Mouse (Mus musculus) spleen, adult 18-20 months (tissue): ENCODE results near the gene Galnt2.

Source experiments
- DNase-seq, 2 experiments: peaks; one replicate each; pipeline ENCODE4 v3.0.0; 2022; ENCODE audit warnings: mixed read lengths in 2 of 2

The Galnt2 gene

DNA sequence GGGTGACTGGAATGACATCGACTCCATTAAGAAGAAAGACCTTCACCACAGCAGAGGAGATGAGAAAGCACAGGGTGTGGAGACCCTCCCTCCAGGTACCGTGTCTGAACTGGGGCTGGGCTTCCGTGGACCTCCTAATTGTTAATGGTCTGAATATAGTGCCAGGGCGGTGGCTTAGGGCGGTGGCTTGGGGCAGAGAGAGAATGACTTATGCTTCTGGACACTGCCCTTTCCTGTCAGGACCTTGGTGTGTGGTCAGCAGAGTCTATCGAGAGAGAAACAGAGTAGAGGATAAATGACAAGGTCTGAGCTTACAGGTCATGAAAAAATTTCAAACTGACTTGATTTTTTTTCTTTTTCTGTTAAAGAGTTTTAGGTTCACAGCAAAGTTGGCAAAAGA, 64.2 kb downstream of the Galnt2 start:
- no peak for DNase-seq

DNA sequence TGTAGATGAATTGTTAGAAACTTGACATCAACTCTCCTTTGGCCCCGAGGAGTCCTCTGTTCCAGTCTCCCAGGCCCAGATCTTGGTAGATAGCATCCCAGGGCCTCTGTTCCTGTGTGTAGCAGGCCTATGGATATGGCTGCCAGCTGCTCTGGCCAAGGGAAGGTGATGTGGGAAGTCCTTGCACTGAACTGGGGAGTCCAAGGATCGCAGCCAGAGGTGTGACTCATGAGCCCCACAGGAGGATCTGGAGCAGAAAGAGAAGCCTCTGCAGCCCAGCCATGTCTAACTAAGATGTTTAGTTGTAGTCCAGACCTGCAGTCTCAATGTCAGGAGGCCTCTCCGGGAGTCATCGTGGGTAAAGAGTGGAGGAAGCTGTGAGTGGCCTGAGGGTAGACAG, 70.3 kb downstream of the Galnt2 start:
- DNase-seq = no peak

DNA sequence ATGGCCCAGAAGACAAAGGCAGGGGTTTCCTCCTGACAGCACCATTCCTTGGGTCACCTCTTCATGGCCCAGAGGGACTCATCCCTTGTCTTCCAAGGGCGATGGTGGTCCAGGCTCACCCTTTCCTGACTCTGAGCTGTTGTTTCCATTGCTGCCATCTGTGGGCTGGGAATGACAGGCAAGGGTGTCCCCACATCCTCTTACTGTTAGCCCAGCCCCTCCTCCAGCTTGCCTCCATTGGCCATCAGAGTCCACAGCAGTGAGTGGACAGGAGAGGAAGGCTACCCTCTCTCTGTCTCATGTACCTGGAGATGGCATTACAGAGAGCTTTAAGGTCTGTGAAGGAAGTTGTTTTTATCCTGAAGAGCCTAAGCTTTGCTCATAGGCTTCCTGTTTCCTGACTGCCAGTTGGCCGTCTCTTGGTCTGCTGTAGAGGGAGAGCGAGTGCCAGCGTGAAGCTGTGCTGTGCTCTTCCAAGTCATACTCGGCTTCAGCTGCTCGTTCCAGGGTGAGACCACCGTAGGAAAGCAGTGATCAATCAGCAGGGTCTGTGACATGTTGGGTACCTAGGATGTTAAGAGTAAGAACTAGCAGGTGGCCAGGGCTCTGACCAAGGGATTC, 70.9 kb downstream of the Galnt2 start:
- no peak for DNase-seq

DNA sequence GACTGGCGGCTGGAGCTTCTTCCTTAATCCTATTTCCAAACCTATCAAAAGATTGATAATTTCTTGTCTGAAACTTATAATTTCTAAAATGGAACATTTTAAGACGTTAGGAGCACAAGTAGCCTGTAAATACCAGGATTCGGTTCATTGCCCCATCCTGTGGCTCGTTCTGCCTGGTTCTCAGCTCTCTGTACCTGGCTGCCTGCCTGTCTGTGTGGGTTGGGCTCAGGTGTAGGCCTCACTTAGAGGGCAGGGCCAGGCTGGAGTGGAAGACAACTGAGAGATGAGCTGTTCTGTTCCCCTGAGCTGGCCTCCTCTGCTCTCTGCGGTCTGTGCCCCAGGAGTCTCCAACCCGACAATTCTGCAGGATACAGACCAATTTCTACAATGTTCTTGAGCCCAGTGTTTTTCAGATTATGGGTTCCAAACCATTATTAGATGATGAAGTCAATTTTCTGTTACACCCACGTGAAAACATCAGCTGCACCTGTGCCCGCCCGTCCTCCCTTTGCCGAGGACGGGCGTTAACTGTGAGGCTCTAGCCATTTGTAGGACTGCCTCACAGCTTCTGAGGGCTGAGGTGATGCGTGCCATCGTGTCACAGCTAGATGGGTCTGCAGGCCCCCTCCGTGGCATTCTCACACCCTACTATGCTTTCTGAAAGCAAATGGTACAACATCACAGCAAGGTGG, 72.2 kb downstream of the Galnt2 start:
- no peak for DNase-seq

DNA sequence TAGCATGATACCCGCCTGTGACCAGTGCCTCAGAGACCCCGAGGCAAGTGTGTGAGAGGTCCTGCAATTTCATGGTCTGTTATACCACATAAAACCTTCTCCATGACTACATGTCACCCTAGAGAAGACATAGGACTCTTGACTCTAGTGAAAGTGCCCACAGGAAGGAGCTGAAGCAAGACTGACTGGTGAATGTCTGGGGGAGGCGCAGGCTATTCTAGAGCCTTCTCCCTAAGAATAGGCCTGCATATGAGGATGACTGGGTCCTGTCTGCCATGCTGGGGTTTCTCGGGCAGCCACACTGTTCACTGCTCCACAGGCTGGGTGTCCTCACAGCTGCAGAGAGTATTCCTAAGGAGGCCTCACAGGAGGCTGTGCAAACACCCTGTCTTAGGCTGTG, 73.0 kb downstream of the Galnt2 start:
- no peak for DNase-seq

DNA sequence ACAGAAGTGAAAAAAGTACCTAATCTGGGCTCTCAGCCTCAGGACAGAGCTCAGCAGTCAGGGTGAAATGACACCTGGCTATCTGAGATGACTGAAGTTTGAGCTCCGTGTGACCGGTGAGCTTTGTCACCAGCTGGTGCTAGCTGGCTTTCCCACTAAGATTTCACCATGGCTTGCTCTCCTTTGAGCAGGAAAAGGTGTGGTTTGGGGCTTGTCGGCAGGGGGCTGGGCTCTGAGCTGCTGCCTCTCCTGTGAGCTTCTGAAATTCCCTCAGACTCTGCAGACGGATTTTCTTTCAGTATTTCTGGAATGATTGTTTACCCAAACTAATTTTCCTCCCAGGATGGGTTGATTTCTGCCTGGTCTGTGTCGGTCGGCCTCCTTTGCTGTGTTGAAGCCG, 75.4 kb downstream of the Galnt2 start:
- no peak for DNase-seq

DNA sequence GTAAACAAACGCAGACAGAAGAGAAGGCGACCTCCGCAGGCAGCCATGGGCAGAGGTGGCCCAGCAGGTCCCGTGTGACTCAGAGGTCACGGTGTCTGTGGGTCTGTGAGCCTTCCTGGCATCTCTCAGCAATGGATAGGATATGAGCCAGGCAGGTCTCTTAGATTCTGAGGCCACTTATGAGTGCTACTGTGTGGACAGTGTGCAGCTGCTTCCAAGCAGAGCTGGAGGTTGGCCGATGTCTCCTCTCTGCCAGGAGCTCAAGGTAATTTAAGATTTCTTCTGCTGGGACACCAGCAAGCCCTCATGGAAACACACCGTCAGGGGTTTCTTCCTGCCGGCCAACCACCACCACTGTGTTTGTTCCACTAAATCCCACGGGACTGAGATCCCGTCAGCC, 76.5 kb downstream of the Galnt2 start:
- no peak for DNase-seq

DNA sequence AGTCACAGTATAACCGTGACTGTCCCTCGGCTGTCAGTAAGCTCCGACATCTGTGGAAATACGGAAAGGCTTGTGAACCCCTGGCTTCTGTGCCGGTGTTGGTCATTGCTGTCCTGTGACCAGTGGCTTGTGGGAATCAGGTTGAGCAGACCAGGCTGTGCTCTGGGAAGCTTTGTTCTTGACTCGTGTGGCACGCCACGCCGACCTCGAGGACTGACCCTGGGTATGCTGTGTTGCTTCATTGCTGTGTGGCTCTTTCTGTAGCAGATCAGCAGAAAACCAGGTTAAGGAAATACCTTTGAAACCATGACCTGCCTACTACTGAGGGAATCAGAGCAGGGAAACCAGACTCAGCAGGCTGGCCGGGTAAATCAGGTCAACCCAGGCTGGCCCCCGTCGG, 79.3 kb downstream of the Galnt2 start:
- DNase-seq = no peak

DNA sequence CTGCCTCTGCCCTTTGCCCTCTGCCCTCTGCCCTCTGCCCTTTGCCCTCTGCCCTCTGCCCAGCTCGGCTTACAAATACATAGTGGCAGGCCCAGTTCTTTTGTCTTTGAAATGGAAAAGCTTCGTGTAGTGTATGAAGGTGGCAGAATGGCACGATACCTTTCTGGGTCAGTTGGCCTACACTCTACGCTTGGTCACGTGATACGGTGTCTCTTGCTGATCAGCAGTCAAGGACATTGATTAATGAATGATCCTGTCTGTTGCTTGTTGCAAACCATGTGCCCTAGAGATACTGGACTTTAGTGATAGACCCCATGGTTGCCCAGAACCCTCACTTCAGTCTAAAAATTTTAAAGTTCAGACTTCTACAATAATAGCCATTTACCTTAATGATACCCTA, 79.9 kb downstream of the Galnt2 start:
- DNase-seq = no peak

DNA sequence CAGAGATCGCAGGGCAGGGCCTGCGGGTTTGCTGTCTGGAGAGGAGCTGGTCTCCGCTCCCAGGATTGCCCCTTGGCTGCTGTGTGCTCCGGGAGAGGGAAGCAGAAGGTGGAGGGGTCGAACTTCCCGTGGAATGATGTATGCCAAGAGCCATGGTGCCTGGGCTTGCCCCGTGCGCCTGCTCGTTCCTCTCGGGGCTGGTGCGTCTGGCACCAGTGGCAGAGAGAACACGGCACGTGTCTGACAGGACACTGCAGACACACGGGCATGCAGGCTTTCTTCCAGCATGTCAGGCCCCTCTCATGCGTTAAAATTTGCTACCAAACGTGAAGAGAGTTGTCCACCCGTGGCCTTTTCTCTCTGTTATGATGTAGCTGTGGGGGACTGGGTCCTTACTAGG, 80.5 kb downstream of the Galnt2 start:
- no peak for DNase-seq

DNA sequence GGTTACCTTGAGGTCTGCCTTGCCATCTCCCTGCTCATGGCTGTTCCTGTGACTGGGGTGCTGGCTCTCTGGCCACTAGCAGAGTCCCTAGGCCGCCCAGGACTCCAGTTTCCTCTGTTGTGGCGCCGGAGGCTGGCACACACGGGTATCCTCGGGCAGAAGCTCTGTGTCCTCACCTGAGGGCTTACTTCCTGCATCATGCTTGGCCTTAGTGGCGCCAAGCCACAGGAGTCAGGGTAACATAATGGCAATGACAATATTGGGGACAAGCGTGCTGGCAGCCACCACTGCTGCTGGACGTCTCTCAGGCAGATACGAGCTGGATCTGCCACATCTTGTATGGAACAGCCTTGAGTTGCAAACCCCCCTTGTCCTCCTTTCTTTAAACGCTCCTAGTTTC, 81.0 kb downstream of the Galnt2 start:
- no peak for DNase-seq

DNA sequence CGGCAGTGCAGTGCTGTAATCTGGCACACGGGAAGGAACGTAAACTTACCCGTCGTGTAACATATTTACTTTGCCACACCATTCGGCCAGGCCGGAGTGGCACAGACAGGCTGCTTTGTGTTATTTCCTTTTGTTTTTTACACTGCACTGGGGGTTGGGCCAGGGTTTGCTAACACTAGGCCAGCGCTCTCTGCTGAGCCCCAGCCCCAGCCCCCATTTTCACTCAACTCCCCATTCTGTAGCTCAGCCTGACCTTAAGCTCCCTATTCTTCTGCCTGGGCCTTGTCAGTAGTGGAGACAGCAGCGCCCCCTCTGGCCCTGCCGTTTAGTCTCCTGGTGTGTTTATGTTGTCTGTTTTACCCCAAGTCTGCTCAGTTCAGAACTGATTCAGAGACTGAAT, 83.6 kb downstream of the Galnt2 start:
- DNase-seq = no peak

DNA sequence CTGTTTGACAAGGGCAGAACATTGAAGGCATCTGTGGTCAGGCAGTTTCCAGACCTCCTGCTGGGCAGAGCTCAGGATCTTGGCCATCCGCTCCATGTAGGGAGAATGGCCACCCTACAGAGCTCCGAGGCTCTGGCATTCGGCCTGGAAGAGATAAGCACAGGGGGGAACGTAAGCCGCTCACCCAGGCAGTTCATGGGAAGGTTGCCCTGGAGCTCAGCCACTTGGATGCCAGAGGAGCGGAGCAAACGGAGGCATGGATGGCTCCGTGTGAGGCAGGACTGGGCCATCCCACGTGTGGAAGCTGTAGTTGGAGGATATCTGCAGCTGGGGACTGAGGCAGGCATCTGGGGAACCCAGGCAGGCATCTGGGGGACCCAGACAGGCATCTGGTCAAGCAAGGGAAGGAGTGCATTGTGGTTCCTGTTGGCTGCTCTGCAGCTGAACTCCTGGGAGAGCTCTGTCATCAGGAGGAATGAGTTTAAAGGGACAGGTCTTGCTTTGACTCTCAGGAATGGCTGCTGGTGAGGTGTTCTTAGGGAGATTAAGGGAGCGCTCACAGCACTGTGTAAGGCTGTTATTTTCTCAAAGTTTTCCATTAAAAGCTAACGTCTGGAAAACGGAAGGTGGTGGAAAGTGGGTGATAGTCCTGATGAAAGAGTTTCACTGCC, 85.4 kb downstream of the Galnt2 start:
- no peak for DNase-seq

DNA sequence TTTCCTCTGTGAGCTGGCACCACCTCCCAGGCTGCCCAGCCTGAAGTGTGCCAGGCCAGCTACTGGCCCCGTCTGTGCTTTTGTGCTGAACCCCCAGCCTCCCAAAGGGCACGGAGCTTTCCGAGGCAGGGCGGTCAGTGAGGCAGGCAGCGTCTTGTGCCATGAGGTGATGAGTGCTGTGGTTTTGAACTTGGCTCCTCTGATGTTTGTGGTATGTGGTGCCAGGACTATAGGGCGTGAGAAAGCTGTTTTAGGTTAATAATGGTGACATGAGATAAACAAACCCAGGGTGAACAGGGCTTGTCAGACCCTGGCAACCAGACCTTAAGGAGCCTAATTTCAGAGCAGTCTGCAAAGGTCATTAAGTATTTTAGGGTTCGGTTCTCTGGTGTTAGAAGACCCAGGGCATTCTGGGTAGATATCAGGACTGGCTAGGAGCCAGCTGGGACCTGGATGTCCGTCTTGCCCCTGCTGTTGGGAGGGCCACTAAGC, 86.0 kb downstream of the Galnt2 start:
- DNase-seq = no peak

DNA sequence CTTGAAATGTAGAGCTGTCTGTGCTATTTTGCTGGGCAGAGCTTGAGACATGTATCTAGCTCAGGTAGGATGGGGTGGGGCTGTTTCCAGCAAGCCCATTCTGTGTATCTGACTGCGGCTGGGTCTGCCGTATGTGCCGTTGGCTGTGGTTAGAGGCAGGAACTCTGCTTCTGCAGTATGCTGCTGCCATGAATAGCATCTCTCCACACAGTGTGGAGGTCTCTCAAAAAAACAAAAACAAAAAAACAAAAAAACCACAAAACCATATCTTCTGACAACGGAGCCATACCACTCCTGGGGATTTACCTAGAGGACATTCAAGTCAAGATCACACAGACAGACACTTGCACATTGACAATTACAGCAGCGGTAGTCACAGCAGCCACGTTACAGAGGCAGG, 86.6 kb downstream of the Galnt2 start:
- no peak for DNase-seq

DNA sequence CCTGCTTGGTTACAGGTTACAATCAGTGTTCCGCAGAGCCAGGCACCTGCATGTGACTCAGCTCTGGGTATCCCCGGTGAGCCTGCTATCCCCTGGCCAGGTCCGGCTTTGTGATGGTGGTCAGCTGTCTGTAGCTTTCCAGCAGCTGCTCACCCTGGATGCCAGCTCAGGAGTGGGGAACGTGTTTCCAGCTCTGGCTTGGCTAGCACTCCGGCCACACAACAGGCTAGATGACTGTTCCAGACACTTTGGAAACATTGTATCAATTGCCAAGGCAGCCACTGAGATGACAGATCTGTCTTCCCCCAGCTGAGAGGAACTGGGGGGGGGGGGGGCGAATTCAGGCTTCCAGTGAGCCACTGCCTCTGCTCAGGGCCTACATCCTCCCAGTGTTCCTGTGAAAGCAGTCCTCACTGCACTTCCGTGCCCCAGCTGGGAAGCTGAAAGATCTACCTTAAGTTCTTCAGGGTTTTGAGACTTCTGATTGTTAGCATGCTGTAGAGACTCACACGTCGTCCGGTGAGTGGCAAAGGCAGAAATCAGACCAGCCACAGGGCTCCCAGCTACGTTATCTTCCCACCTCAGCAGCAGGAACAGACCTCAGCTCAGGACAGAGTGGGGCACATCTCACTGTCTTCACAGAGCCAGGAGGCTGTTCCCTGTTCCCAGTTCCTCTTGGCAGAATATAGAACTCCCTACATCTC, 87.6 kb downstream of the Galnt2 start:
- no peak for DNase-seq

DNA sequence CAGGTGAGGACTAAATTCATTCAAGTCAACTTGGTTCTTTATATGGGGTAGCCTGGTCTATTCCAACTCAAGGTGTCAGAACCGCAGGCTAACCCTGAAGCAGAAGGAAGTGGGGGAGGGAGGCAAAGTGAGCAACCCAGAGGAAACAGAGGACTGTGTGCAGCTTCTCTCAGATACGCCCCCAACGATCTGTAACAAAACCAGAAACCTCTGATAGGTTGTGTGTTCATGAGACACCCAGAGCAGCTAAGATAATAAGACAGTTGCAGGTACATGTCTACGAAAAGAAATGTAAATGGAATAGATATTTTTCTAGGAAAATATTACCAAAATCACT, 88.1 kb downstream of the Galnt2 start:
- DNase-seq = no peak

DNA sequence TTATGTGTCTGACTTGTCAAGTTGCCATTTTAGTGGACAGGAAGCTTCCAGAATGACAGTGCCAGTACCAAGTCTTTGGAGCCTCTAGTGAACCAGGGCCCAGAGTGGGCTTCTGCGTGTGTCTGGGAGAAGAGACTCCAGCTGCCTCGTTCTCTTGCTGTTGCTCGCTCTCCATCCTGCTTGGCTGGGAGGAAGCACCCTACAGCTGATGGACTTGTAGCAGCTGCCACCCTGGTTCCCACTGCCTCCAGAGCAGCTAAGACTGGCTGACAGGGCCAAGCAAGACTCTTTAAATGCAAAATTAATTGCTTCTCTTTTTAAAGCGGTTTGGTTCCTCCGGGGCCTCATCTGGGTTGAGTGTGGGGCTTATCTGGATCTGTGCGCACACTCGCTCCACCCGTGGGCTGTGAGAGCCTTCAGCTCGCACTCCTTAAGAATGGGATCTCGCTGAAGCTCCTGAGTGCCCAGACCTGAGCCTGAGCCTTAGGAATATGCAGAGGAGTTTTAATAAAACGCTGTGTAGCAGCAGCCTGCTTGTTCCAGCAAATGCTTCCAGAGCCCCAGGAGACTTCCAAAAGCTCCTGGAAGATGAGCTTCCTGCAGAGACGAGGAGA, 90.1 kb downstream of the Galnt2 start:
- DNase-seq = no peak

DNA sequence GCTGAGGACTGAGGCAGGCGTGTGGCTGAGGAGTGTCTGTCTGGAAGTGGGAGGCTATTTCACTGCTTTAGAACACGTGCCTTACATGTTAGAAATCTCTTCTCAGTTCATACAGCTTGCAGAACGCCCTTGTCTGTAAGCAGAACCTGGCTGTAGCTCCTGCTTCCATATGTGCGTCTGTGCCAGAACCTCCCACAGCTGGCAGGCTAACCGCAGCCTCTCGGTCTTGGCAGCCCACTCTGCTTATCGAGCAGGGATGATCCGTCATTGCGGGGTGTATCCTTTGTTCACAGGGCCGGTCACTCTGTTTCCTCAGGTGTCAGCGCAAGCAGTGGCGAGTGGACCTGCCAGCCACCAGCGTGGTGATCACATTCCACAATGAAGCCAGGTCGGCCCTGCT, 92.2 kb downstream of the Galnt2 start:
- DNase-seq = no peak

DNA sequence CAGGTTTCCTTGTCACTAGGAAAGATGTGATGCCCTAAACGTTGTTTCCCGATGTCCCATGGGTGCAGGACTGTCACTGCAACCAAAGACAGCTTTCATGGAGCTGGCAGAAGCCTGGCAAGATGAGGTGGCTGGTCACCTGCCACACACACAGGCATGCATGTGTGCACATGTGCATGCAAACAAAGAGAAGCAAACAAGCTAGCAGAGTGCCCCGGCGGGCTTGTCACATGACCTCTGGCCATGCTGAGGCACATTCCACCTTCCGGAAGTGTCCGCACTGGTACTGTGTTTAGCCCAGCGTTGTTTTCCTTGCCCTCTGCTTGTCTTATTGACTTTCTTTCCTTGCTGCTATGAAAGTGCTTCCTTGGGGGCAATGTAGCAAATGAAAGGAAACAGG, 97.1 kb downstream of the Galnt2 start:
- no peak for DNase-seq

DNA sequence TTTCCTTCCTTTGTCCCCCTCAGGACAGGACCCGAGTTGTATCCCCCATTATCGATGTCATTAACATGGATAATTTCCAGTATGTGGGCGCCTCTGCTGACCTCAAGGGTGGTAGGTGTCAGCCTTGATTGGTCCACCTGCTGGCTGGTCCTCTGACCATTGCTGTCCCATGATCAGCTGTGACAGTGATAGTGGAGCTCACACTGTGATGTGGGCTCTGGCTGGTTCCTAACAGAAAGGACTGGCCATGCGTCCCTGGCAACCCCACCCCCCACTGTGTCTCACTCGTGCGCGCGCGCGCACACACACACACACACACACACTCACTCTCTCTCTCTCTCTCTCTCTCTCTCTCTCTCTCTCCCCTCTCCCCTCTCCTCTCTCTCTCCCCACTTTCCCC, 98.5 kb downstream of the Galnt2 start:
- DNase-seq = no peak

DNA sequence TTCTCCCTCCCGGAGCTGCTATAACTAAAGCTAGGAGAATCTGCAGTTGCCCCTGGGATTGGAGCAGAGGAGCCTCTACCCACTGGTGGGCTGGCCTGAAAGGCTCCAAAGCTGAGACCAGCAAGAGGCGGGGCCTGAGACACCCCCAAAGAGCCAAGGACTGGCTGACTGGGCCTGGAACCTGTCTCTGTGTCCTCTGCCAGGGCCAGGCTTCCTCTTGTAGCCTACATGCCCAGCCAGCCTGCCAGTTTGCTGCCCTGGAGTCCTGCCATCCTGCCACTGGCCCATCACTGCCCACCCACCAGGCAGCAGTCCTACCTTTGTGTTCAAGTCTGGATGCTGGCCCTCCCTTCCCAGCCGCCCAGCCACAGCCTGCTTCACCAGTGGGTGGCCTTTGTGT, 99.2 kb downstream of the Galnt2 start:
- no peak for DNase-seq

DNA sequence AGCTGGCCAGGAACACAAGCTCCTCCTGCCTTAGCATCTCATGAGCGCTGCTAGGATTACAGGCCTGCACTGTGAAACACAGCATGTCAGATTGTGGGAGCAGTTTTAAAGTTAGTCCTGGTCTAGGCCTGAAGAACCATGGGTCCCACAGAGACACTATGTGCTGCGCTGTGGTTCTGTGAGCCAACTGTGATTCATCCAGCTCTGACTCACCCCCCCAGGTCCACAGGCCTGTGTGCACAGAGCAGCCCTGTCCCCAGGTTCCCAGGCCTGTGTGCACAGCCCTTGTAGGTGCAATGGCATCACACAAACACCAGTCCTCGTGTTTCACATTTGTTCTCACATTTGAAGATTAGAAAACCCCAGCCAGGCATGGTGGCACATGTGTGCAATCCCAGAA, 99.9 kb downstream of the Galnt2 start:
- no peak for DNase-seq
